Mouse (Mus musculus): ENCODE data around the gene Ankrd13b. TPM values are rescaled to one million over a fixed set of nuclear protein-coding genes. Genes with fewer than 3 reads are reported as not detected.

Ankrd13b gene
- not detected for polyA plus RNA-seq (2014; fragmentation: Illumina TruSeq; extraction: RNeasy Lipid Tissue Mini Kit (QIAGEN cat#74804); ENCODE audit: low replicate concordance)

DNA sequence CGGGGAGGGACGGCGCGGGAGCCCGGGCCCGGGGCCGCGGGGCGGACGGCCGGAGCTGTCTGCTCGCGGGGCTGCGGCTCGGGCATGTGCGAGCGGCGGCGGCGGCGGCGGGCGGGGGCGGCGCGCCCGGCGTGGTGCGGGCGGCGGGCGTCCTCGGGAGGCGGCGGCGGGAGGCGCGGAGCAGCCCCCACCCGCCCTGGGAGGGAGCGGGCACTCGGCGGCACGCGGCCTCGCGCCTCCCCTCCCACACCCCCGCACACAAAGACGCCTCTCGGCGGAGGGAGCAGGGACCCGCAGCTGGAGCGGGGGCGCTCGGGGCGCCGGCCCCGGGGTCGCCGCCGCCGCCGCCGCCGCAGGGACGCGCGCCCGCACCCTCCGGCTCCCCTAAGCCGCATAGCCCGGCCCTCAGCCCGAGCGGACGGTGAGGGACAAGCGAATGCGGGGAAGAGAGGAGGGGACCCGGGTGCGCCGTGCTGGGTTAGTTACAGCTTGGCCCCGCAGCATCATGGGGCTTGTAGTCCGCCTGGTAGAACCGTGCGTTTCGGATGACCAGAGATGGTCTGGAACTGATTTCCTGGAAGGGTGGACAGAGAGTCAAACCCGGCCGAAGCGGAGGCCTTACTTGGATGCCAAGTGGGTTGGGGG is at the start of gene Ankrd13b:
Gene Ankrd13b (minus strand): TSS at position 88 of the 645 bp plus-strand sequence.

GRCm38 (mm10) chr11:77519043-77519442 is 29.6 kb upstream of the Ankrd13b start, which contains the start of gene Gm10392:
Gene Gm10392 (minus strand): TSS chr11:77519198.

DNA sequence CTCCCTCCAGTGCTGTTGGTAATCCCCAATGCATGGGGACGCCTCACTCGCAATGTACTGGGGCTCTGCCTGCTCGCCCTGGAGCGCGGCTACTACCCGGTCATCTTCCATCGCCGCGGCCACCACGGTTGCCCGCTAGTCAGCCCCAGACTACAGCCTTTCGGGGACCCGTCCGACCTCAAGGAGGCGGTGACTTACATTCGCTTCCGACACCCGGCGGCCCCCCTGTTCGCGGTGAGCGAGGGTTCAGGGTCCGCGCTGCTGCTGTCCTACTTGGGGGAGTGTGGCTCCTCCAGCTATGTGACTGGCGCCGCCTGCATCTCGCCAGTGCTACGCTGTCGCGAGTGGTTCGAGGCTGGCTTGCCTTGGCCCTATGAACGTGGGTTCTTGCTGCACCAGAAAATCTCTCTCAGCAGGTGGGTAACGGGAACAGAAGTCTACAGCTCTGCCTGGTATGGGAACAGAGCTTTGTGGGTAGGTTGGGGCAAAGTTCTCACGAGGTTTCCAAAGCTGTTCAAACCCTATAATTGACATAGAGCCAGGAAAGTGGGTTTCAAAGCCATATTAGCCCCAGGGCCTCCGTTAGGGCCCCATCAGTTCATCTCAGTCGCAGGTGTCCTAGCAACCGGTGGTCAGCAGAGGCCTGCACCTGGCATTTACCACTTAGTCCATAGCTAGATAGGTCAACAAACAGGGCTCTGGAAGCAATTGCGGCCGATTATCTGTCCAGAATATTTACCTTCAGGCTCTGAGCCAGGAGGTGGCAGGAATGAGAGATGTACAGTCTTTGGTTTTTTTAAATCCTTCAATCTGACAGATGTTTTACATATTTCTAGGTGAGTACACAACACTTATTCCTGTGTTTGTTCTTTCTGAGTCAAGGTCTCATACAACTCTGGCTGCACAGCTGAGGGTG is 26.4 kb upstream of the Ankrd13b start, which contains the start of gene Trp53i13:
Gene Trp53i13 (minus strand): TSS at position 344 of the 916 bp plus-strand sequence.

GRCm38 (mm10) chr11:77514832-77515636 is 25.6 kb upstream of the Ankrd13b start, which contains the start of gene Abhd15:
Gene Abhd15 (plus strand): TSS chr11:77515121.

DNA sequence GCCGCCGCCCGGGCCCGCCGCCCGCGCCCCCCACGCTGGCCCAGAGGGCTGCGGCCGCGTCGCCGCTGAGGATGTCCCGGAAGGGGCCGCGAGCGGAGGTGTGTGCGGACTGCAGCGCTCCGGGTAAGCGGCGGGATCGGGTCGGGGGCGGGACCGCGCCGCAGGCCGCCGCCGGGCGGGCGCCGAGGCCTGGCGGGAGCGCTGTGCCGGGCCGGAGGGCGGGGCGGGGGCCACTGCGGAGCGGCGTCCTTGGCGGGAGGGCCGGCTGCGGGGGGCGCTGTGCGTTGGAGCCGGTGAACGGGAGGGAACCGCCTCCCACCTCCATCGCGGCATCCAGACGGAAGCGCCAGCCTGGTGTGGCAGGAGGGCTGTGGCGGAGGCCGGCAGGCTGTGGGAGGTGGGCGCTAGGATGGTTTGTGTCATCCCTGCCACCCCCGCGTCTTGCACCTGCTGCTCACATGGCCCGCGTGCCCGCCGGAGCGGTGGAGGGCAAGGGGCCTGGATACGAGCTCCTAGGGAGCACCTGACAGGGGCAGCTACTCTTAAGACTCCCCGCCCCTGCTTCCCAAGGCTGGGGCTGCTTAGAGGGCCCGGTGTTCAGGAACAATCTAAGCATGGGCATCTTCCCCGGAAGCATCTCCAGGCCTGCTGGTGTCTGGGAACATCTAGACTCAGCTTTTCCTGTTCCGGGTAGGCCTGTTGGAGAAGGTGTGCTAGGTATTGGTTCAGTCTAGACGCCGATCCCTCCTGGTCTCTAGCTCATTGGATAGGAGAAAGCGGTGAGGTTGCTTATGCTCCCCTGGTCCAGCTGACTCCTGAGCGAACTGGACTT is 4.2 kb upstream of the Ankrd13b start, which contains the start of gene Git1:
Gene Git1 (plus strand): TSS at position 51 of the 832 bp plus-strand sequence.

GRCm38 (mm10) chr11:77462283-77463100 is 27.0 kb downstream of the Ankrd13b start, which contains the start of gene Coro6:
Gene Coro6 (plus strand): TSS chr11:77462411.

Other genes with a start within 250 kb of the Ankrd13b start
- not detected for gene Coro6, start 27.3 kb downstream of the Ankrd13b start, polyA plus RNA-seq (2014; fragmentation: Illumina TruSeq; extraction: RNeasy Lipid Tissue Mini Kit (QIAGEN cat#74804); ENCODE audit: low replicate concordance)
- 0.33 TPM for gene Git1, start 3.9 kb upstream of the Ankrd13b start, polyA plus RNA-seq (2014; fragmentation: Illumina TruSeq; extraction: RNeasy Lipid Tissue Mini Kit (QIAGEN cat#74804); ENCODE audit: low replicate concordance)
- gene Abhd15, start 25.4 kb upstream of the Ankrd13b start, polyA plus RNA-seq (2014; fragmentation: Illumina TruSeq; extraction: RNeasy Lipid Tissue Mini Kit (QIAGEN cat#74804); ENCODE audit: low replicate concordance) = 0.93 TPM
- not detected for gene Trp53i13, start 26.3 kb upstream of the Ankrd13b start, polyA plus RNA-seq (2014; fragmentation: Illumina TruSeq; extraction: RNeasy Lipid Tissue Mini Kit (QIAGEN cat#74804); ENCODE audit: low replicate concordance)
- not detected for gene Gm10392, start 29.5 kb upstream of the Ankrd13b start, polyA plus RNA-seq (2014; fragmentation: Illumina TruSeq; extraction: RNeasy Lipid Tissue Mini Kit (QIAGEN cat#74804); ENCODE audit: low replicate concordance)
- 53.8 TPM for gene Taok1, start 118.1 kb upstream of the Ankrd13b start, polyA plus RNA-seq (2014; fragmentation: Illumina TruSeq; extraction: RNeasy Lipid Tissue Mini Kit (QIAGEN cat#74804); ENCODE audit: low replicate concordance)
- 89.4 TPM for gene Nufip2, start 196.5 kb upstream of the Ankrd13b start, polyA plus RNA-seq (2014; fragmentation: Illumina TruSeq; extraction: RNeasy Lipid Tissue Mini Kit (QIAGEN cat#74804); ENCODE audit: low replicate concordance)
- gene Cryba1, start 235.6 kb upstream of the Ankrd13b start, polyA plus RNA-seq (2014; fragmentation: Illumina TruSeq; extraction: RNeasy Lipid Tissue Mini Kit (QIAGEN cat#74804); ENCODE audit: low replicate concordance) = not detected